Mouse (Mus musculus) heart, postnatal 0 days (tissue): ENCODE measurements around the gene Emilin2. TPM values are rescaled to one million over a fixed set of nuclear protein-coding genes. Genes with fewer than 3 reads are reported as not detected.

Experiments used
- ATAC-seq: fragments of 200-750 bp; cut with Nextera tagmentation; 2 replicates; pipeline ENCODE4 v1.8.0; 2017; ENCODE audit warnings: low read depth, moderate number of reproducible peaks, moderate library complexity; ENCODE audit not compliant: insufficient read depth
- DNase-seq: peaks from one replicate; pipeline ENCODE4 v3.0.0-alpha.2; 2016; ENCODE audit warnings: low spot score
- H3K27ac ChIP-seq: fragments of 300-500 bp; sonication (generic); 2 replicates; pipeline ENCODE4 v1.5.1; 2014; ENCODE audit warnings: low read depth, mild to moderate bottlenecking
- H3K27me3 ChIP-seq: fragments of 300-500 bp; sonication (generic); 2 replicates; pipeline ENCODE4 v1.6.1; 2014; ENCODE audit warnings: low read length, mixed read lengths; ENCODE audit not compliant: control insufficient read depth, insufficient read depth
- H3K36me3 ChIP-seq: fragments of 300-500 bp; sonication (generic); replicated peaks from 2 replicates; pipeline ENCODE4 v1.6.1; 2014; ENCODE audit warnings: low read length, mixed read lengths; ENCODE audit not compliant: control insufficient read depth, insufficient read depth
- H3K4me1 ChIP-seq: fragments of 300-500 bp; sonication (generic); 2 replicates; pipeline ENCODE4 v1.6.1; 2014; ENCODE audit warnings: antibody characterized with exemption; ENCODE audit not compliant: control insufficient read depth, insufficient read depth
- H3K4me2 ChIP-seq: fragments of 300-500 bp; sonication (generic); 2 replicates; pipeline ENCODE4 v1.6.1; 2014; ENCODE audit warnings: low read depth, mild to moderate bottlenecking, low read length, moderate library complexity
- H3K4me3 ChIP-seq: fragments of 300-500 bp; sonication (generic); 2 replicates; pipeline ENCODE4 v1.5.1; 2014; ENCODE audit warnings: low read depth, low read length
- H3K9ac ChIP-seq: fragments of 300-500 bp; sonication (generic); replicated peaks from 2 replicates; pipeline ENCODE4 v1.6.1; 2014; ENCODE audit warnings: low read depth, low read length, mixed read lengths
- H3K9me3 ChIP-seq: fragments of 300-500 bp; sonication (generic); replicated peaks from 2 replicates; pipeline ENCODE4 v1.6.1; 2016; ENCODE audit warnings: low read length; ENCODE audit not compliant: control insufficient read depth
- CTCF ChIP-seq: IDR thresholded peaks from 2 replicates; pipeline ENCODE4 v1.5.1; 2016; ENCODE audit warnings: antibody characterized with exemption, control low read depth, low read depth
- EP300 ChIP-seq: IDR thresholded peaks from 2 replicates; pipeline ENCODE4 v1.6.1; 2016; ENCODE audit warnings: antibody characterized with exemption, low read depth
- WGBS: fragments of 180-500 bp; shearing (Covaris S2); extraction: QIAGEN DNeasy Blood & Tissue Kit; methylation state at CpG from one replicate; pipeline ENCODE4 v1.1.7; 2014; 5-methylcytosine and 5-hydroxymethylcytosine counted together
- polyA plus RNA-seq: library from polyadenylated mRNA; unstranded; fragments of >200 nt; fragmentation: Nextera tagmentation; extraction: Ambion mirVana; gene quantifications from 2 replicates; pipeline ENCODE4 v1.2.1, GENCODE M21; 2015
- total RNA-seq: library from RNA; depleted of rRNA; stranded (reverse); fragments of >200 nt; gene quantifications from 2 replicates; pipeline ENCODE4 v1.2.3, GENCODE M21; 2014; ENCODE audit warnings: low replicate concordance

The Emilin2 gene
- total and polyA plus RNA-seq, 2 experiments from 2014 or later: 65.3 to 86.4 TPM

DNA sequence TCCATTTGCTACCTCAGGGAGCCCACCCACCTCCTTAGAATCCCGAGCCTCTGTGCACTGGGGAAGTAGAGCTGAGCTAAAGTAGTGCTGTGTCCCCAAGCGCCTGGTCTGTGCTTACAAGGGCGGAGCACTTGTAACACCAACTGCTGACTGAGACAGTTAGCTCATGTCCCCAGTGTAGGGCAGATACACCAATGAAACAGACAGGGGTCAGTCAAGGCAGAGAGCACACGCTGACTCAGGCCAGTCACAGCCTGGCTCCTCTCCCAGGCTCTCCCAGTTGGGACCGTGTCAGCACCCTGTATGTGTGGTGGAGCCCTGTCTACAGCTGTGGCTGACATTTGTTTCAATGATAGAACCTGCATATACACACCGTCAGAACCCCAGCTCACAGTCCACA lies 25.8 kb downstream of the Emilin2 start:
- no peak overlapping the region for H3K4me2 ChIP-seq
- no peaks in the 10 kb centered on the region for H3K27me3 ChIP-seq
- DNase-seq (peak; percentile 91), ATAC-seq (peak; percentile 94)
- H3K4me1 ChIP-seq: peaks cover 64% of the 10 kb centered on the region
- H3K36me3 ChIP-seq: no peaks in the 10 kb centered on the region
- H3K27ac ChIP-seq: peak overlapping the region; percentile 73
- whole genome bisulfite sequencing: 19% methylated on average over 6 of the region's 6 CpGs
- no peak overlapping the region for H3K9ac ChIP-seq
- peak; percentile 41 for TF ChIP-seq CTCF
- TF ChIP-seq EP300: peak; percentile 82; the same call in 1 of the 2 replicates
- H3K4me3 ChIP-seq: no peak overlapping the region
- no peaks in the 10 kb centered on the region for H3K9me3 ChIP-seq

DNA sequence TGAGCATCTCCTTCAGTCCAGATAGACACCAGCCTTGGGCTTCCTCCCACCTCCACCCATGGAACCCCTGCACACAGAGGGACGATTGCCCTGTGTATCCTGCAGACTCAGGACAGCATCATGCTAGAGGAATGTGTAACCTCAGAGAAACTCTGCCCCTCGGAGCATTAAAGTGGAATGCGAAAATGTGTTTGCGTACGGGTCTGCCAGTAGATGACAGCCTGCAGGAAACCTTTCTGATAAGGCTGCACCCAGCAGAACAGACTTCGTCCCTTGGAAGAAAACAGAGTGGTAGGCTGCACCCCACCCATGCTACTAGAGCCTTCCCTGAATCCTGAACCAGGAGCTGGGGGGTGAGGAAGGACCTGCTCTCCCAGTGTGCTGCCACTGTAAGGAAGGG lies 26.9 kb downstream of the Emilin2 start:
- DNase-seq: peak; percentile 70
- Histone ChIP-seq H3K4me1 (peaks cover 53% of the 10 kb centered on the region), H3K9ac (no peak overlapping the region)

DNA sequence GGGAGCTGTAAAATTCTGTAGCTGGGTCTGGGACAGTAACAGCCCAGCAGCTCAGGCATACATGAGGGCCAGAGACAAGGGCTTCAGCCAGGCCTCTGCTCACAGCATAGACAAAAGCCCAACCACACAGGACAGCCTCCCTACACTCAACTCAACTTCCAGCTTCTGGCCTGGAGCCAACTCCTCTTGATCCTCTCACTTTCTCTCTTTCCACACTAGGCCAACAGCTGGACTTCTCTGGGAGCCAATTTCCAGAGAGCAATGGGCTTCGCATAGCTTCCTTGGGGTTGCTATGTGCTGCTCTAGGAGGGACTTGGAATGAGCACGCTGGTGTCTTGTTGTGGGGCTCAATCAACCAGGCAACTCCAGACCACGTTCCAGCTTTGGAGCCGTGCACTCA lies 28.5 kb downstream of the Emilin2 start:
- ATAC-seq: peak; percentile 60
- no peak for TF ChIP-seq CTCF
- no peak for TF ChIP-seq EP300
- no peak overlapping the region for H3K4me3 ChIP-seq

More for the DNA sequence above, 26.9 kb downstream of the Emilin2 start:
- H3K9me3 ChIP-seq: no peaks in the 10 kb centered on the region
- H3K4me3 ChIP-seq: no peak overlapping the region
- H3K36me3 ChIP-seq: no peaks in the 10 kb centered on the region
- ATAC-seq: peak; percentile 37
- 0 out of 2 replicates have a peak, but pooled peaks have one; percentile 31 for TF ChIP-seq EP300
- TF ChIP-seq CTCF: no peak
- no peak overlapping the region for H3K4me2 ChIP-seq
- 8% methylated on average over 6 of the region's 6 CpGs for WGBS
- peak overlapping the region; percentile 73 for H3K27ac ChIP-seq
- no peaks in the 10 kb centered on the region for H3K27me3 ChIP-seq

DNA sequence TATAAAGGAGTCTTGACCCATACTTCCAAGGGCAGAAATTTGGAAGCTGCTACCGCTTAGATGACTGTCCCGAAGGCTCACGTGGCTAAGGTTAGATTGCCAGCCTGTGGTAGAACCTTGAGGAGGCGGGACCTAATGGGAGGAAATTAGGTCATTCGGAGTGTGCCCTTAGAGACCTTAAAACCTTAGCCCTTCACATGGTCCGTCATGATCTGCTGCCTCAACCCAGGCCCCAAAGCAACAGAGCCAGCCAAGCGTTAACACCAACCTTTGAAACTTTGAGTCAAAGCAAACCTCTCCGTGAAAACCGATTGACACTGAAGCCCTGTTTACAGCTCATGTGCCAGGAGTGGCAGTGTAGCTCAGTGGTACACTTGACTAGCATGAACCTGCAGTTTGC lies 29.1 kb downstream of the Emilin2 start:
- H3K4me1 ChIP-seq: peaks cover 43% of the 10 kb centered on the region
- DNase-seq: no peak
- H3K4me2 ChIP-seq: no peak overlapping the region
- ATAC-seq: no peak
- no peaks in the 10 kb centered on the region for H3K9me3 ChIP-seq
- no peaks in the 10 kb centered on the region for H3K27me3 ChIP-seq
- H3K36me3 ChIP-seq: no peaks in the 10 kb centered on the region
- TF ChIP-seq CTCF: no peak
- TF ChIP-seq EP300: no peak
- H3K27ac ChIP-seq: peak overlapping the region; percentile 47
- no peak overlapping the region for H3K9ac ChIP-seq
- 82% methylated on average over 9 of the region's 9 CpGs for WGBS
- no peak overlapping the region for H3K4me3 ChIP-seq

More for the DNA sequence above, 28.5 kb downstream of the Emilin2 start:
- 28% methylated on average over 4 of the region's 4 CpGs for WGBS
- Histone ChIP-seq H3K9ac (no peak overlapping the region), H3K27me3 (no peaks in the 10 kb centered on the region), H3K4me2 (no peak overlapping the region), H3K36me3 (no peaks in the 10 kb centered on the region), H3K9me3 (no peaks in the 10 kb centered on the region), H3K4me1 (peaks cover 43% of the 10 kb centered on the region), H3K27ac (peak overlapping the region; percentile 47)
- peak; percentile 89 for DNase-seq

DNA sequence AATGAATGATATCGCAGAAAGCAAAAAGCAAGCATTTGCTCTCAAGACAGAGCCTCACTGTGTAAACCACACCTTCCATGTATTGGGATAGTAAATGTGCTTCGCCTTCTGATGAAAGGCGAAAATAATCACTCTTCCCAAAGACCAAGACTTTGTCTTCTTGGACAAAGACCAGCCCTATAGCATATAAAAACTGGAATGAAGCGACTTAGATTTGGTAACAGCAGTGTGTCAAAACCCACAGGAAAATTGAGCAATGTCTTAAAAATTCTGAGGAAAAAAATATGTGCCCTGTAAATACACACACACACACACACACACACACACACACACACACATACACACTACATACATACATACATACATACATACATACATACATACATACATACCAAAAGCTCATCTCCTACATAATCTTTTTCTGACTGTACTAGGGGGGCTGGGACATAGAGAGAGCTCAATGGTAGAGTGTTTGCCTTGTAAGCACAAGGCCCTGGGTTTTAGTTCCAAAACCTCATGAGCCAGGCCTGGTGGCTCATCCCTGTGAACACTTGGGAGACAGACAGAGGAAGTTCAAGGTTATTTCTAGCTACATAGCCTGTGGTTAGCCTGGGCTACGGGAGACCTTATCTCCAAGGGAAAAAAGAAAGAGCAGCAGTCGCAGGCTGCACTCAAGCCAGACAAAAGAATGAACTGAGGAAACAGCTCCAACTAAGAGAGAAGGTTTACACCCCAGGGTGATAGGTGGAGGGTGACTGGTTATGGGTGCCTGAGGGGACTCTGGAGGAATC lies 33.9 kb downstream of the Emilin2 start:
- no peak for ATAC-seq
- WGBS: 72% methylated on average over 6 of the region's 6 CpGs

More for the DNA sequence above, 33.9 kb downstream of the Emilin2 start:
- no peak overlapping the region for H3K27ac ChIP-seq
- no peaks in the 10 kb centered on the region for H3K9me3 ChIP-seq
- no peaks in the 10 kb centered on the region; the same call in none of the 2 replicates for H3K36me3 ChIP-seq
- H3K27me3 ChIP-seq: no peaks in the 10 kb centered on the region
- DNase-seq: no peak
- H3K4me2 ChIP-seq: no peak overlapping the region
- H3K9ac ChIP-seq: no peak overlapping the region
- H3K4me3 ChIP-seq: no peak overlapping the region
- H3K4me1 ChIP-seq: peaks cover 11% of the 10 kb centered on the region
- TF ChIP-seq CTCF (no peak), EP300 (no peak)
